Mouse (Mus musculus) macrophage (primary cell): Measurements from ENCODE around the gene Ubtf. TPM values are rescaled to one million over a fixed set of nuclear protein-coding genes. Genes with fewer than 3 reads are reported as not detected.

Source experiments
- H3K27ac ChIP-seq: fragments of 350-480 bp; formaldehyde crosslinking; 2 replicates; pipeline ENCODE4 v1.9.0; 2021
- H3K36me3 ChIP-seq: fragments of 350-480 bp; formaldehyde crosslinking; 2 replicates; pipeline ENCODE4 v1.9.0; 2021; ENCODE audit errors: inconsistent target
- H3K4me3 ChIP-seq: fragments of 350-480 bp; formaldehyde crosslinking; 2 replicates; pipeline ENCODE4 v1.9.0; 2021; ENCODE audit errors: inconsistent target
- H3K79me2 ChIP-seq: fragments of 350-480 bp; formaldehyde crosslinking; 2 replicates; pipeline ENCODE4 v1.9.0; 2021; ENCODE audit errors: inconsistent target
- WGBS: methylation state at CpG from one replicate; pipeline ENCODE4 v1.1.7; 2026; ENCODE audit warnings: inconsistent platforms; ENCODE audit not compliant: missing documents; 5-methylcytosine and 5-hydroxymethylcytosine counted together
- polyA plus RNA-seq: library from polyadenylated mRNA; stranded (reverse); fragments of 250-400 nt; gene quantifications from 3 replicates; pipeline ENCODE4 v1.2.4, GENCODE M21; 2018; ENCODE audit warnings: inconsistent platforms

Ubtf gene
- polyA plus RNA-seq, 1 experiment from 2014 or later = 66.0 TPM

GRCm38 (mm10) chr11:102258095-102258494 lies 61.4 kb downstream of the Ubtf start:
- H3K4me3 ChIP-seq = no peak overlapping the region
- H3K27ac ChIP-seq = no peak overlapping the region
- no peaks in the 10 kb centered on the region for H3K36me3 ChIP-seq
- no peaks in the 10 kb centered on the region for H3K79me2 ChIP-seq
- WGBS = 97% methylated on average over 6 of the region's 6 CpGs

- Histone ChIP-seq H3K36me3 (no peaks in the 10 kb centered on the region), H3K27ac (no peak overlapping the region), H3K79me2 (no peaks in the 10 kb centered on the region), H3K4me3 (no peak overlapping the region)
- WGBS = 73% methylated on average over 9 of the region's 9 CpGs
These were observed 62.0 kb downstream of the Ubtf start for GRCm38 (mm10) chr11:102257514-102257913.

Other genes with a start within 250 kb of the Ubtf start
- gene Mpp2, start 231.2 kb downstream of the Ubtf start, polyA plus RNA-seq = not detected in 3 replicates
- gene Ppy, start 218.4 kb downstream of the Ubtf start, polyA plus RNA-seq = not detected in 3 replicates
- gene Pyy, start 211.9 kb downstream of the Ubtf start, polyA plus RNA-seq = not detected in 3 replicates
- not detected in 3 replicates for gene Nags, start 174.2 kb downstream of the Ubtf start, polyA plus RNA-seq
- 4.6 to 11.0 TPM (median 10.6 TPM) in 3 replicates for gene Tmem101, start 163.3 kb downstream of the Ubtf start, polyA plus RNA-seq
- 28.1 to 59.1 TPM (median 48.0 TPM) in 3 replicates for gene Lsm12, start 134.4 kb downstream of the Ubtf start, polyA plus RNA-seq
- 17.7 to 29.9 TPM (median 27.6 TPM) in 3 replicates for gene G6pc3, start 130.1 kb downstream of the Ubtf start, polyA plus RNA-seq
- 31.9 to 58.0 TPM (median 47.9 TPM) in 3 replicates for gene Hdac5, start 89.6 kb downstream of the Ubtf start, polyA plus RNA-seq
- gene BC030867, start 70.9 kb downstream of the Ubtf start, polyA plus RNA-seq = 0.22 to 4.2 TPM (median 1.5 TPM) in 3 replicates
- not detected in 3 replicates for gene Asb16, start 51.0 kb downstream of the Ubtf start, polyA plus RNA-seq
- gene Tmub2, start 34.8 kb downstream of the Ubtf start, polyA plus RNA-seq = 30.1 to 47.5 TPM (median 30.9 TPM) in 3 replicates
- gene Atxn7l3, start 23.1 kb downstream of the Ubtf start, polyA plus RNA-seq = 14.9 to 36.0 TPM (median 29.4 TPM) in 3 replicates
- gene Slc4a1, start 46.5 kb upstream of the Ubtf start, polyA plus RNA-seq = not detected in 3 replicates
- 0.12 to 1.0 TPM (median 0.30 TPM) in 3 replicates for gene Rundc3a, start 73.7 kb upstream of the Ubtf start, polyA plus RNA-seq
- 110 to 131 TPM (median 120 TPM) in 3 replicates for gene Slc25a39, start 88.2 kb upstream of the Ubtf start, polyA plus RNA-seq
- gene Grn, start 110.6 kb upstream of the Ubtf start, polyA plus RNA-seq = 2,366 to 2,992 TPM (median 2,461 TPM) in 3 replicates
- gene Fam171a2, start 127.9 kb upstream of the Ubtf start, polyA plus RNA-seq = not detected in 3 replicates
- 0.73 to 0.90 TPM (median 0.79 TPM) in 3 replicates for gene Itga2b, start 150.4 kb upstream of the Ubtf start, polyA plus RNA-seq
- gene Gpatch8, start 236.7 kb upstream of the Ubtf start, polyA plus RNA-seq = 14.4 to 21.0 TPM (median 17.4 TPM) in 3 replicates